Mouse (Mus musculus): ENCODE measurements around the gene Il22ra2.

- no peak for TF ChIP-seq CTCF (IDR thresholded peaks at IDR 0.05; ENCODE audit: low read depth)
- no peak for TF ChIP-seq EP300 (optimal IDR thresholded peaks at IDR 0.05)
Observed at GRCm38 (mm10) chr10:19627342-19627741, 5.5 kb downstream of the Il22ra2 start.

Data from stomach, postnatal 0 days (tissue).